Mouse (Mus musculus) lung, postnatal 0 days (tissue): ENCODE data around the gene Sncg.

Source experiments
- CTCF ChIP-seq: IDR thresholded peaks from 2 replicates; pipeline ENCODE4 v1.5.1; 2016; ENCODE audit warnings: antibody characterized with exemption, mild to moderate bottlenecking
- EP300 ChIP-seq: IDR thresholded peaks from 2 replicates; pipeline ENCODE4 v1.6.1; 2016; ENCODE audit warnings: antibody characterized with exemption, mild to moderate bottlenecking, control low read depth

DNA sequence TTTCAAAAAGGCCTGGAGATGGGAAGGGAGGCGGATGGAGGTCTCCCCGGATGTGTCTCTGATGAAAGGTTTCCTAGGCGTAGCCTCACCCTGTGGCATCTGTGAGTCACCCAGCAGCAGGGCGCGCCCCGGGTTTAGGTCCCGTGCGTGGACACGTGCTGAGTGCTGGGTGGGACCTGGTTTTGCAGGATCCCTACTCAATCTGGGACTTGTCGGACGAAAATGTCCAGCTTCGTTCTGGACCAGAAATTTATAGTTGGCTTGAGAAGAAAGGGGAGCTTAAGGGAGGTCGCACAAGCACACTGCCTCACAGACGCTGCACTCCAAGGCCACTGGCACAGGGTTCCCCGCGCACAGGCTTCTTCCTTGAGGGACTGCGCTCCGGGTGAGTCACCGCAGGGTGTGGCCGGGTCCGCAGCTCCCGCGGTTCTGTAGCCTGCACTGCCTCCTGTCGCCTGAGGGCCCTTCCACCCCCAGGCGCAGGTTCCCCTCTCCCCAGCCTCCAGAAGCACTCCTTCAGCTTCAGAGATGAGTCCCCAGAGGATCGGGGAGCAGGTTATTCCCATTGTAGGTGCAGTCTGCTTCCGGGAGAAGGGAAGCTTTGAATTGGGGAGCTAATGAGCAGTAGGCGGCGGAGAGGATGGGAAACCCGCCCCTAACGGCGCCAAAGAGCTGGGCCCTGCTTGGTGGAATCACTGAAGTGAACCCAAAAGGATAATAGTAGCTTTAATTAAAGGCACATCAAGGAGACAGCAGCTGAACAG lies 10.9 kb downstream of the Sncg start:
- TF ChIP-seq CTCF (peak; percentile 73), EP300 (peak; percentile 58; the same call in 1 of the 2 replicates)
